Mouse (Mus musculus): ENCODE data around the gene Arg2.

DNA sequence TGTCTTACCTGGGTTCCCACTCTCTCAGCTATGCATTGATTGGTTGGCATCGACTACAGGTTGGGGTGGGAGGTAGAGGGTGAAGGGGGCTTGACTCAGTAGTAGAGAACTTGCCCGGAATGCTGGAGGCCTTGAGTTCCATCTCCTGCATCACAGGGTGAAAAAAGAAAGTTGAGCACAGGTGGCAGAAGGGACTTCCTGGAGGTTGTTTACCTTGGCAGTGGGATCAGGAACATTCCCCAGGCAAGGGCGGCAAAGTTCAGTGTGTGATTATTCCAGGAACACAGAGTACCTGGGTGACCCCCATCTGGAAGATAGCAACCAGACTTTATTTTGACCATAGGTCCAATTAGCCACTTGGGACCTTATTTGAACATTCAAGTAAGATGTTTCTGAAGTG, 26.8 kb upstream of the Arg2 start:
- TF ChIP-seq POLR2A (IDR thresholded peaks at IDR 0.05; ENCODE audit: control insufficient read depth, extremely low read depth, insufficient read depth, low read length, poor library complexity) (no peak), CTCF (IDR thresholded peaks at IDR 0.05; ENCODE audit: borderline replicate concordance, control insufficient read depth, extremely low read depth, insufficient read depth, low read length, poor library complexity) (no peak)

All from thymus, adult 2 months (tissue).